Mouse (Mus musculus) neural tube, embryonic 15.5 days (tissue): ENCODE measurements around the gene Prmt1. TPM values are rescaled to one million over a fixed set of nuclear protein-coding genes. Genes with fewer than 3 reads are reported as not detected.

Source experiments
- ATAC-seq: fragments of 200-750 bp; cut with Nextera tagmentation; 2 replicates; pipeline ENCODE4 v1.8.0; 2017; ENCODE audit warnings: mild to moderate bottlenecking, moderate TSS enrichment, moderate library complexity; ENCODE audit not compliant: low FRiP score
- H3K27ac ChIP-seq: fragments of 300-500 bp; sonication (generic); replicated peaks from 2 replicates; pipeline ENCODE4 v1.5.1; 2015; ENCODE audit warnings: mild to moderate bottlenecking, inconsistent platforms
- H3K27me3 ChIP-seq: fragments of 300-500 bp; sonication (generic); replicated peaks from 2 replicates; pipeline ENCODE4 v1.6.1; 2015; ENCODE audit warnings: inconsistent platforms
- H3K36me3 ChIP-seq: fragments of 300-500 bp; sonication (generic); 2 replicates; pipeline ENCODE4 v1.6.1; 2015; ENCODE audit warnings: inconsistent platforms
- H3K4me1 ChIP-seq: fragments of 300-500 bp; sonication (generic); 2 replicates; pipeline ENCODE4 v1.6.1; 2015; ENCODE audit warnings: inconsistent platforms
- H3K4me2 ChIP-seq: fragments of 300-500 bp; sonication (generic); 2 replicates; pipeline ENCODE4 v1.6.1; 2015; ENCODE audit warnings: inconsistent platforms, mild to moderate bottlenecking, moderate library complexity
- H3K4me3 ChIP-seq: fragments of 300-500 bp; sonication (generic); replicated peaks from 2 replicates; pipeline ENCODE4 v1.5.1; 2015; ENCODE audit warnings: mild to moderate bottlenecking, inconsistent platforms
- H3K9ac ChIP-seq: fragments of 300-500 bp; sonication (generic); replicated peaks from 2 replicates; pipeline ENCODE4 v1.6.1; 2015; ENCODE audit warnings: mild to moderate bottlenecking, inconsistent platforms
- H3K9me3 ChIP-seq: fragments of 300-500 bp; sonication (generic); replicated peaks from 2 replicates; pipeline ENCODE4 v1.6.1; 2016; ENCODE audit warnings: inconsistent platforms
- WGBS: fragments of 180-500 bp; shearing (Covaris S2); methylation state at CpG from one replicate; pipeline ENCODE4 v1.1.7; 2015; ENCODE audit warnings: mixed read lengths; 5-methylcytosine and 5-hydroxymethylcytosine counted together
- polyA plus RNA-seq: library from polyadenylated mRNA; unstranded; fragments of >200 nt; fragmentation: Nextera tagmentation; extraction: Ambion mirVana; gene quantifications from 2 replicates; pipeline ENCODE4 v1.2.1, GENCODE M21; 2015

The Prmt1 gene
- polyA plus RNA-seq, 1 experiment from 2014 or later = 615 TPM

DNA sequence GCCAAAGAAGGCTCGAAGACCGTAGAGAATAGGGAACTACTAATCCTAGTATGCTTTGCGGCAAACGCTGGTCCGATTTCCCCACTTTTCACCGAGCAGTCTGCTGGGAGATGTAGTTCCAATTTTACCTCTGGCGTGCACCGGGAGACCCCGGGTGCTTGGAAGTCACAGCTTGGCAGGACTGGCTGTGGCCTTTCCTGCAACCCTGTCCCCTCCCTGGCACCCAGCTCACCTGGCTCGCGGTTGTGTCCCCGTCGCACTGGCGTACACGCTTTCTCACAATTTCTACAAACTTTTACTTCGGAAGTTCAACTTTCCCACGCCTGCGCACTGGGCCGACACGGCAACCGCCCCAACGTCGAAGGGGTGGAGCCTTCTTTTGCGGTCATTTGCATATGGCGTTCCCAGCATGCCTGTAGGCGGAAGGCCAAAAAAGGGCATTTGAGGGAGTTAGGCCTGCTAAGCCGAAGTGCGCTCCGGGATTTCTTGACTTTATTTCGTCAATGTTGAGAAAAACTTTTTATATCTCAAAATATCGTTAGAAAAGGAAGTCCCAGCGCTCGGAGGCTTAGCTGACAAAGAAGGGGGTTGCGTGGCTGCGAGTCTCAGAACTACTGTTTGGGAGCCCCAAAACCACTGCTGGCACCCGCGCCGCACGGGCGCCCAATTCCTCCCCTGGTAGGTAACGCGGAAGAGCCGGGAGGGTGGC is 11.0 kb upstream of the Prmt1 start, which contains the start of gene Irf3:
Irf3 (plus strand) TSS at position 418 of the 709 bp plus-strand sequence.
- Histone ChIP-seq H3K36me3 (peaks cover 24% of the 10 kb centered on the region), H3K27me3 (no peaks in the 10 kb centered on the region), H3K4me3 (peak within 1 kb of the TSS; percentile 60), H3K4me2 (peak within 1 kb of the TSS; percentile 84), H3K27ac (peak within 1 kb of the TSS; percentile 76), H3K9me3 (no peaks in the 10 kb centered on the region), H3K4me1 (peaks cover 34% of the 10 kb centered on the region), H3K9ac (peak within 1 kb of the TSS; percentile 65)
- WGBS = under 1% methylated on average over 43 of the region's 43 CpGs
- ATAC-seq = peak; percentile 93

DNA sequence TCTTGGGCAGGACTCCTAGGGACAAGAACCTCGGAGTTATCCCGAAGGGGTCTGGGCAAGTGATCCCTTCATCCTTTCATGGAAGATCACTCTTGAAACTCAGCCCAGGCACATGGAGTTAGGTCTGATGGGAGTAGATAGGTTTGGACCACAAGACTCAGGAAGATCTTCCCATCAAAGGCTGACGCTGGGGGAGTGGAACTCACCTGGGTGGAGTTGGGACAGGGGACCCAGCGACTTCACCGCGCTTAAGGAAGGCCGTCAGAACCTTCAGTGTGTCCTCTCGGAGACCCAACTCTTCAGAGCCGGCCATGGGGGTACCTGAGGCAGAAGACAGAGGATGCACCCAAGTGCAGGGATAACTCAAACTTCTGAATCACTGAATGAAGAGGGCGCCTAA is 10.3 kb upstream of the Prmt1 start:
- WGBS = 21% methylated on average over 10 of the region's 10 CpGs
- ATAC-seq = no peak
- Histone ChIP-seq H3K4me2 (peak overlapping the region; percentile 84), H3K27me3 (no peaks in the 10 kb centered on the region), H3K4me3 (peak overlapping the region; percentile 60), H3K4me1 (peaks cover 34% of the 10 kb centered on the region), H3K9me3 (no peaks in the 10 kb centered on the region), H3K9ac (peak overlapping the region; percentile 8; the same call in 1 of the 2 replicates), H3K27ac (peak overlapping the region; percentile 76; the same call in 1 of the 2 replicates), H3K36me3 (peaks cover 18% of the 10 kb centered on the region)

DNA sequence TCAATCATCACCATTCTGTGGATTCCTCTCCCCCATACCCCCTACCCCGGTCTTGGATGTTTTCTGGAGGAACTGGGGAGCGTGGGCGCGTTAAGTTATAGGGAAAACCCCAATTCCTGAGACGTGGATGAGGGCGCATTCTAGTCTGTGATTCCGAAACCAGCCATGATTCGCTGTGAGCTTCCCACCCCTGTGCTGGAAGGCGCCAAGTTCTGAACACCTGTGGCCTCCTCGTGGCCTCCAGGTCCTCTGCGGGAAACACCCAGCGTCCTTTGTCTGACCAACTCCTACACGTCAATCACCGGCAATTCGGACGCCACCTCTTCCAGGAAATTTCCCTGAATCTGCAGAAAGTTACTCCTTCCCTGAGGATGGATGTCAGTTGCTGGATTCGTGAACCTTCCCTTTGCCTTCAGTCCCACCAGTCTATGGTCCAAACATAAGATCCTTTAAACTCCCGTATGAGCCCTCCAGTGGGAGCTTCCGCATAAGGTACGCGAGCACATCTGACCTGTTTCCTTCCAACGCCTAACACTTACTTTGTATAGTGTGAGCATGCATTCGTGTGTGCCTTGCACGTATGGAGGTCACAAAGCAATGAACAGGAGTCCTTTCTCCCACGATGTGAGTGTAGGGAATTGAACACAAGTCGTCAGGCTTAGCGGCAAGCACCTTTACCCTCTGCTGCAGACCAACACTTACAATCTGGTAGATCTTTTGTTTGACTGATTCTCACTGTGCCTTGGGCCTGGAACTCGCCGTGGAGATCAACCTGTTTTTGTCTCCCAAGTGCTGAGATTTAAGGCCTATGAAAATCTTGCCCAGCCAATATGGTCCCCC is 731 bp upstream of the Prmt1 start:
- peak overlapping the region; percentile 94 for H3K27ac ChIP-seq
- peak; percentile 7 for ATAC-seq
- H3K4me3 ChIP-seq = peak overlapping the region; percentile 99
- WGBS = under 1% methylated on average over 29 of the region's 29 CpGs
- H3K4me1 ChIP-seq = peaks cover 41% of the 10 kb centered on the region
- H3K36me3 ChIP-seq = peaks cover 13% of the 10 kb centered on the region
- no peaks in the 10 kb centered on the region for H3K27me3 ChIP-seq
- H3K9ac ChIP-seq = peak overlapping the region; percentile 69
- peak overlapping the region; percentile 71 for H3K4me2 ChIP-seq
- H3K9me3 ChIP-seq = no peaks in the 10 kb centered on the region

DNA sequence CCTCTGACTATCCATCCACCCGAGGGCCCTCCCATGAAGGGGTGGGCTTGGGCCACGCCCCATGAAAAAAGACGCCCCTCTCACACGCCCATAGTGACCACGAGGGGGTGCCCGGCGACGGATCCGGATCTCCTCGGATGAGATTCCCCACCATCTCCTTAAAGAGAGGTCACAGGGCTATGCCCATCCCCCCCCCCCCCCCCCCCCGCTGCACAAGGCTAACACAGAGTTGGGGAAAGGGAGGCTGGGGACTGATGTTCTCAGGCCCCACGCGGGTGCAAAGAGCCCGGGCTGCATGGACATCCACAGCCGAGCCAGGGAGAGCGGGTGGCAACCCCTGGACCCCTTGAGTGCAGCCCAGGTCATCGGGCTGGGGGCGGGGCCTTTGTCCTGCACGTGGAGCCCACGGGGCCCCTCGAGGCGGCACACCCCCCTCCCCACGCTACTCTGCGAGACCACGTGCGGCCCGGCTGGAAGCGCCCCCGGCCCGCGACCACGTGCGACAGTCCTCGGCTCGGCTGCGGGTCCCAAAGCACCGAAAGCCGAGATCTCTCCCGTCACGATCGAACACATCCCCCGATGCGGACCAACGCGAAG is 675 bp downstream of the Prmt1 start:
- Histone ChIP-seq H3K4me2 (peak overlapping the region; percentile 64), H3K36me3 (peaks cover 22% of the 10 kb centered on the region), H3K4me3 (peak overlapping the region; percentile 99), H3K27me3 (no peaks in the 10 kb centered on the region), H3K9me3 (no peaks in the 10 kb centered on the region), H3K9ac (peak overlapping the region; percentile 97), H3K27ac (peak overlapping the region; percentile 97), H3K4me1 (peaks cover 41% of the 10 kb centered on the region)
- 0% methylated on average over 44 of the region's 45 CpGs for WGBS
- ATAC-seq = peak; percentile 16

DNA sequence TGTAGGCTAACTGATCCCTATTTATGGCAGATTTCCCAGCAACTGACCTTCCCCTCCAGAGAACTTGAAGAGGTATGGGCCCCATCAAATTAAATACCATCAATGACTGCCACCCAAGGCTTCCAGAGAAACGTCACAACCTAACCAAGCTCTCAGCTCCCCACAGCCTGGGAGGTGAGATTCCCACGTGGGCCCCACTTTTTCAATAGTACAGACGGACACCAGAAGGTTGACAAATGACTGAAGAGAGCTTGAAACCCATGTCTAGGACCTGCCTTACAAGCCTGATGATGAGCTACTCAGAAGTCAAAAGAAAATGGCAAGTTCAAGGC is 1.6 kb downstream of the Prmt1 start:
- no peak for ATAC-seq
- Histone ChIP-seq H3K4me2 (peak overlapping the region; percentile 64), H3K27me3 (no peaks in the 10 kb centered on the region), H3K4me1 (peaks cover 41% of the 10 kb centered on the region), H3K4me3 (peak overlapping the region; percentile 99), H3K9ac (no peak overlapping the region), H3K9me3 (no peaks in the 10 kb centered on the region), H3K27ac (peak overlapping the region; percentile 18), H3K36me3 (peaks cover 31% of the 10 kb centered on the region)
- 46% methylated on average over 3 of the region's 3 CpGs for WGBS

DNA sequence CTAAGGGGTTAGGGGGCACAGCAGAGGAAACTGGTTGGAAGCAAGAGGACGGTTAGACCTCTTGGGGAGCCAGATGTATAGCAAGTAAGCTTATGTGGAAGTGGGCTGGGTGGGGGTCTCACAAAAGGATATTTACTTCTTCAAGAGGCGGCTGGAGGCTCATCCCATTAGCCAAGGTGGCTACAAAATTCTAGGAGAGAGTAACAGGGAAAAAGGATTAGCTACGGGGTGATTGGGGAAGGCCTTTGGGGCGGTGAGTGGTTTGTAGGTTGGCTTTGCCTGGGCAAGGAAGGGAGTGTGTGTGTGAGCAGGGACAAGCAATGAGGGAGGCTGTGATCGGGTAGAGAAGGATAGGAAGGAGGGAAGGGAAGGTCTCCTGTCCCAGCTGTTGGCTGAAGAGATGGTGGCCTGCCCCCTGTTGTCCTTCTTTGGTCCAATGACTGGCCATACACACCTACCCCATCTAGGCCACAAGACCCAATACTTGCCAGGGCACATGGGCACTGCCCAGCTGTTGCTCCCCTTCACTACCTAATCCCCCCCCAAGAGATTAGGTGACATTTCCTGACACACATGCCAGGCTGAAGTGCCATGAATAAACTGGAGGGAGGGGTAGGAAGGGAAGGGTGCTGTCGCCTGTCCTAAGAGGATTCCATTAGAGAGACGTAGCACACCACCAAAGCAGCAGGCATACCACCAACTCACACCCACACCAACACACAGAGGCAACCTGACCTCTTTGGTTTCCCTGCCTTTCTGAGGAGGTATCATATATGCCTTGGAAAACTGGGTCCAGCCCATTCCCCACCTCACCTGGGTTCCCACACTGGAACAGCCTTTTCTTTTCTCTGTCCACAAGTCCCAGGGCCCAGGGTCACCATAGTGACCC is 2.2 kb downstream of the Prmt1 start:
- Histone ChIP-seq H3K4me3 (peak overlapping the region; percentile 99; the same call in 1 of the 2 replicates), H3K36me3 (peaks cover 37% of the 10 kb centered on the region), H3K27ac (peak overlapping the region; percentile 25; the same call in 1 of the 2 replicates), H3K9ac (peak overlapping the region; percentile 23), H3K9me3 (no peaks in the 10 kb centered on the region), H3K27me3 (no peaks in the 10 kb centered on the region), H3K4me2 (peak overlapping the region; percentile 64), H3K4me1 (peaks cover 40% of the 10 kb centered on the region)
- ATAC-seq = no peak
- WGBS = 85% methylated on average over 7 of the region's 7 CpGs

DNA sequence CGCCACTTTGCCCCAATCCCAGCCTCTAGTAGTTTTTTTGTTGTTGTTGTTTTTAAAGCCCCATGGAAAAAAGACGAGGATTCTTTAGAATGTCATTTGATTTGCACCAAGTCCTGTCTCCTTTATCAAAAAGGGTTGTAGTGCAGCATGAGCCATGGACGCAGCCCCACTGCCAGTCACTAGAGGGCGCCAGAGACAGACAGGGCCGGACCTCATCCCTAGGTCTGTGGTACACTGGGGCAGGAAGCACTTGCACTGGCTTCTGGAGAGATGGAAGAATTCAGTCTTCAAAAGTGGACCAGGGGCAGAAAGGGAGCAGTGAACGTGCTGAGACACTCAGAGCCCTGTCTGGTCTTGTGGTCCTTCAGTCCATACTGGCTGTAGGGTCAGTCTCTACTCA is 3.3 kb downstream of the Prmt1 start:
- 40% methylated on average over 6 of the region's 6 CpGs for WGBS
- ATAC-seq = no peak
- H3K36me3 ChIP-seq = peaks cover 48% of the 10 kb centered on the region
- peaks cover 31% of the 10 kb centered on the region for H3K4me1 ChIP-seq
- H3K27me3 ChIP-seq = no peaks in the 10 kb centered on the region
- H3K4me2 ChIP-seq = no peak overlapping the region
- no peaks in the 10 kb centered on the region for H3K9me3 ChIP-seq
- H3K27ac ChIP-seq = no peak overlapping the region
- H3K4me3 ChIP-seq = 0 out of 2 replicates have a peak overlapping the region, but pooled peaks have one; percentile 4
- no peak overlapping the region for H3K9ac ChIP-seq

DNA sequence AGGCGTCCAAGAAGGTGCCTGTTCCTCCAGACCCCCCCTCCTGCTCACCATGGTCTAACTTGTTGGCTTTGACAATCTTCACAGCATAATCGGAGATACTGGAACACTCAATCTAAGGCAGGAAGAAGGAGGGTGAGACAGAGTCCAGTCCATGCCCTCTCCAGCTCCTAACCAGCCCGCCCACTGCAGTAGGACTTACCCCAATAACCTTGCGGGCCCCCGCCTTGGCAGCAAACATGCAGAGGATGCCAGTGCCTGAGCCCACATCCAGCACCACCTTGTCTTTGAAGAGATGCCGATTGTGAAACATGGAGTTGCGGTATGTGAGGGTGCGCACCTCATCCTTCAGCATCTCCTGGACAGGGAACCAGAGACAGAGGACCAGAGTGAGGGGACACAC is 4.8 kb downstream of the Prmt1 start:
- no peak overlapping the region for H3K9ac ChIP-seq
- H3K4me2 ChIP-seq = no peak overlapping the region
- no peaks in the 10 kb centered on the region for H3K27me3 ChIP-seq
- no peak overlapping the region for H3K4me3 ChIP-seq
- ATAC-seq = no peak
- no peaks in the 10 kb centered on the region for H3K9me3 ChIP-seq
- H3K36me3 ChIP-seq = peaks cover 63% of the 10 kb centered on the region
- H3K4me1 ChIP-seq = peaks cover 24% of the 10 kb centered on the region
- H3K27ac ChIP-seq = no peak overlapping the region
- WGBS = 98% methylated on average over 8 of the region's 8 CpGs

DNA sequence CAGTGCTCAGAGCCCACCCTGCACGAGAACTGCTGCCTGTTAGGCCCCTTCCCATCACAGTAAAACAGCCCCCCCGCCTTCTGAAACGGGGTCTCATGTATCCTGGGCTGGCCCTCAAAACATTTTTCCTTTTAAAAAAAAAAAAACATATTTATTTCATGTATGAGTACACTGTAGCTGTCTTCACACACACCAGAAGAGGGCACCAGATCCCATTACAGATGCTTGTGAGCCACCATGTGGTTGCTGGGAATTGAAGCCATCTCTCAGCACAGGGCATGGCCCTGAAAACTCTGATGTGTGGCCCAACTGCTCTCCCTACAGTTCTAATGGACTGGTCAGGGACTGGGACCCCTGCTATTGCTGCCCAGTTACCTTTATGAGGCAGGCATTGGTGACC is 8.1 kb downstream of the Prmt1 start:
- Histone ChIP-seq H3K4me1 (peaks cover 20% of the 10 kb centered on the region), H3K27me3 (no peaks in the 10 kb centered on the region), H3K27ac (no peak overlapping the region), H3K9me3 (no peaks in the 10 kb centered on the region), H3K4me3 (no peak overlapping the region), H3K36me3 (peaks cover 69% of the 10 kb centered on the region), H3K9ac (no peak overlapping the region), H3K4me2 (no peak overlapping the region)
- 93% methylated on average over 3 of the region's 3 CpGs for WGBS
- ATAC-seq = no peak

DNA sequence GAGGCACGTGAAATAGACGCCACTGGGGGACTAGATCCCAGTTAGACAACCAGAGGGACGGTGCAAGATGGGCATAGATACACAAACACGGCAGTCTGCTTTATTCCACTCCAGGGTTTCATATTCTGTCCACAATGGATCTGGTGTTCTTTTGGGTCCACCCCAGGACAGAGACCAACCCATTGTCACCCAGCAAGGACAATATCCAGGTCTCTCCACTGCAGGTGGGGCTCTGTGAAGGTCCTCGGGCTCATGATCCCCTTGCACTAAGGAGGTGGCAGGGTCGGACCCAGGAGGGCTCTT is 11.3 kb downstream of the Prmt1 start:
- ATAC-seq = no peak
- Histone ChIP-seq H3K4me1 (peaks cover 49% of the 10 kb centered on the region), H3K4me3 (peak overlapping the region; percentile 60), H3K9ac (no peak overlapping the region), H3K36me3 (peaks cover 42% of the 10 kb centered on the region), H3K27ac (peak overlapping the region; percentile 97), H3K27me3 (no peaks in the 10 kb centered on the region), H3K4me2 (peak overlapping the region; percentile 92), H3K9me3 (no peaks in the 10 kb centered on the region)
- WGBS = 18% methylated on average over 6 of the region's 6 CpGs
